Mouse (Mus musculus) right cerebral cortex, adult 18-20 months (tissue): ENCODE results near the gene Trmt1.
"Not testable (repeated sequence)": the region's sequence is repeated elsewhere in the genome, so short reads cannot be mapped to it uniquely, and the experiment has no call there.

Experiments used
- DNase-seq: peaks from one replicate; pipeline ENCODE4 v3.0.0; 2022; ENCODE audit warnings: mixed read lengths

The Trmt1 gene

GRCm38 (mm10) chr8:84659936-84660818 is 25.9 kb upstream of the Trmt1 start:
- no peak for DNase-seq

GRCm38 (mm10) chr8:84660819-84661457 is 25.2 kb upstream of the Trmt1 start:
- DNase-seq, result no peak

GRCm38 (mm10) chr8:84661458-84661871 is 24.6 kb upstream of the Trmt1 start:
- DNase-seq, result peak; percentile 71

- DNase-seq, result peak; percentile 49
Observed at GRCm38 (mm10) chr8:84661961-84662571, 24.0 kb upstream of the Trmt1 start.

- DNase-seq, result peak; percentile 93
Observed at GRCm38 (mm10) chr8:84662581-84663065, 23.5 kb upstream of the Trmt1 start, which contains the start of gene Ier2. Gene Ier2 (minus strand): TSS chr8:84662852.

- peak; percentile 97 for DNase-seq
Observed at GRCm38 (mm10) chr8:84663483-84664327, 22.4 kb upstream of the Trmt1 start.

GRCm38 (mm10) chr8:84664566-84665384 is 21.3 kb upstream of the Trmt1 start:
- peak; percentile 87 for DNase-seq

GRCm38 (mm10) chr8:84665385-84665893 is 20.7 kb upstream of the Trmt1 start:
- no peak for DNase-seq

GRCm38 (mm10) chr8:84668081-84668480 is 18.0 kb upstream of the Trmt1 start:
- DNase-seq, result no peak

GRCm38 (mm10) chr8:84668731-84669485 is 17.2 kb upstream of the Trmt1 start:
- no peak for DNase-seq

GRCm38 (mm10) chr8:84670295-84671006 is 15.7 kb upstream of the Trmt1 start:
- not testable (repeated sequence) for DNase-seq

- DNase-seq, result no peak
Observed at GRCm38 (mm10) chr8:84677305-84677704, 8.8 kb upstream of the Trmt1 start.

- no peak for DNase-seq
Observed at GRCm38 (mm10) chr8:84681476-84681875, 4.6 kb upstream of the Trmt1 start.

GRCm38 (mm10) chr8:84682257-84682656 is 3.9 kb upstream of the Trmt1 start:
- no peak for DNase-seq

- no peak for DNase-seq
Observed at GRCm38 (mm10) chr8:84684537-84684936, 1.6 kb upstream of the Trmt1 start.

GRCm38 (mm10) chr8:84687003-84687704 is 1.0 kb downstream of the Trmt1 start:
- no peak for DNase-seq

- DNase-seq, result peak; percentile 91
Observed at GRCm38 (mm10) chr8:84687705-84688100, 1.6 kb downstream of the Trmt1 start, which contains the start of gene Nacc1. Gene Nacc1 (minus strand): TSS chr8:84687862.

- DNase-seq, result peak; percentile 95
Observed at GRCm38 (mm10) chr8:84689091-84689915, 3.2 kb downstream of the Trmt1 start.
